Mouse (Mus musculus): ENCODE data around the gene Dmgdh. TPM values are rescaled to one million over a fixed set of nuclear protein-coding genes. Genes with fewer than 3 reads are reported as not detected.

The Dmgdh gene
- 0.63 and 2.1 TPM in 2 replicates for total RNA-seq (2012; rRNA removed)

- TF ChIP-seq ZNF384 (IDR thresholded peaks at IDR 0.05; ENCODE audit: low read depth, low read length) (no peak), CHD2 (IDR thresholded peaks at IDR 0.05; ENCODE audit: low read depth, low read length) (no peak), HCFC1 (IDR thresholded peaks at IDR 0.05; ENCODE audit: borderline replicate concordance, insufficient read depth, low read length) (no peak), ZC3H11A (IDR thresholded peaks at IDR 0.05; ENCODE audit: borderline replicate concordance, low read depth, low read length) (no peak), MAFK (IDR thresholded peaks at IDR 0.05; ENCODE audit: insufficient read depth, low read depth, low read length) (no peak)
- Histone ChIP-seq H3K9ac (ENCODE audit: insufficient read depth, low read depth, low read length, poor library complexity, severe bottlenecking) (0 out of 2 replicates have a peak within 1 kb of the TSS, but pooled peaks have one; percentile 50), H3K9me3 (ENCODE audit: control insufficient read depth, insufficient read depth, low read depth, low read length) (no peaks in the 10 kb centered on the region), H3K4me3 (ENCODE audit: insufficient read depth in 1 of 2, low read depth in 1 of 2, low read length in 2 of 2, poor library complexity in 1 of 2, severe bottlenecking in 1 of 2) (peak within 1 kb of the TSS; percentile 44 to 57), H3K4me1 (ENCODE audit: control insufficient read depth in 2 of 2, insufficient read depth in 2 of 2, low read length in 2 of 2, poor library complexity in 1 of 2) (no peaks in the 10 kb centered on the region), H3K36me3 (ENCODE audit: control insufficient read depth, insufficient read depth, low read length, poor library complexity, severe bottlenecking) (no peaks in the 10 kb centered on the region), H3K27ac (ENCODE audit: insufficient read depth, low read depth, low read length, poor library complexity, severe bottlenecking) (no peak within 1 kb of the TSS)
- in situ Hi-C loops (cut with MboI; ENCODE audit: low sequenced_read_pairs in 2 of 2, unreplicated experiment in 2 of 2): no loop called here
- no peak for DNase-seq (ENCODE audit: low read depth, low spot score)
These were observed at the start of gene Dmgdh, which contains the start of gene Bhmt2 for GRCm38 (mm10) chr13:93674131-93674561. Gene Dmgdh (plus strand): TSS chr13:93674433. Gene Bhmt2 (minus strand): TSS chr13:93674302.

- no peaks in the 10 kb centered on the region for H3K9me3 ChIP-seq (ENCODE audit: control insufficient read depth, insufficient read depth, low read depth, low read length)
- no peak overlapping the region for H3K9ac ChIP-seq (ENCODE audit: insufficient read depth, low read depth, low read length, poor library complexity, severe bottlenecking)
- no peak overlapping the region for H3K4me3 ChIP-seq (ENCODE audit: insufficient read depth in 1 of 2, low read depth in 1 of 2, low read length in 2 of 2, poor library complexity in 1 of 2, severe bottlenecking in 1 of 2)
- H3K4me1 ChIP-seq (ENCODE audit: control insufficient read depth in 2 of 2, insufficient read depth in 2 of 2, low read length in 2 of 2, poor library complexity in 1 of 2): no peaks in the 10 kb centered on the region
- DNase-seq (ENCODE audit: low read depth, low spot score): no peak
- H3K36me3 ChIP-seq (ENCODE audit: control insufficient read depth, insufficient read depth, low read length, poor library complexity, severe bottlenecking): no peaks in the 10 kb centered on the region
- in situ Hi-C loops (cut with MboI; ENCODE audit: low sequenced_read_pairs in 2 of 2, unreplicated experiment in 2 of 2): no loop called here
- no peak overlapping the region for H3K27ac ChIP-seq (ENCODE audit: insufficient read depth, low read depth, low read length, poor library complexity, severe bottlenecking)
- TF ChIP-seq CHD2 (IDR thresholded peaks at IDR 0.05; ENCODE audit: low read depth, low read length) (no peak), ZNF384 (IDR thresholded peaks at IDR 0.05; ENCODE audit: low read depth, low read length) (no peak), ZC3H11A (IDR thresholded peaks at IDR 0.05; ENCODE audit: borderline replicate concordance, low read depth, low read length) (no peak), HCFC1 (IDR thresholded peaks at IDR 0.05; ENCODE audit: borderline replicate concordance, insufficient read depth, low read length) (no peak)
These were observed 45.4 kb upstream of the Dmgdh start for GRCm38 (mm10) chr13:93628861-93629260.

GRCm38 (mm10) chr13:93630941-93631705 lies 43.1 kb upstream of the Dmgdh start:
- no peak overlapping the region for H3K27ac ChIP-seq (ENCODE audit: insufficient read depth, low read depth, low read length, poor library complexity, severe bottlenecking)
- no peak for TF ChIP-seq HCFC1 (IDR thresholded peaks at IDR 0.05; ENCODE audit: borderline replicate concordance, insufficient read depth, low read length)
- TF ChIP-seq ZNF384 (IDR thresholded peaks at IDR 0.05; ENCODE audit: low read depth, low read length): no peak
- no peak for TF ChIP-seq MAFK (IDR thresholded peaks at IDR 0.05; ENCODE audit: insufficient read depth, low read depth, low read length)
- TF ChIP-seq ZC3H11A (IDR thresholded peaks at IDR 0.05; ENCODE audit: borderline replicate concordance, low read depth, low read length): no peak
- no peak for TF ChIP-seq CHD2 (IDR thresholded peaks at IDR 0.05; ENCODE audit: low read depth, low read length)
- DNase-seq (ENCODE audit: low read depth, low spot score): no peak
- H3K36me3 ChIP-seq (ENCODE audit: control insufficient read depth, insufficient read depth, low read length, poor library complexity, severe bottlenecking): no peaks in the 10 kb centered on the region
- H3K9me3 ChIP-seq (ENCODE audit: control insufficient read depth, insufficient read depth, low read depth, low read length): no peaks in the 10 kb centered on the region
- in situ Hi-C loops (cut with MboI; ENCODE audit: low sequenced_read_pairs in 2 of 2, unreplicated experiment in 2 of 2): no loop called here
- no peak overlapping the region for H3K9ac ChIP-seq (ENCODE audit: insufficient read depth, low read depth, low read length, poor library complexity, severe bottlenecking)
- no peak overlapping the region for H3K4me3 ChIP-seq (ENCODE audit: insufficient read depth in 1 of 2, low read depth in 1 of 2, low read length in 2 of 2, poor library complexity in 1 of 2, severe bottlenecking in 1 of 2)
- H3K4me1 ChIP-seq (ENCODE audit: control insufficient read depth in 2 of 2, insufficient read depth in 2 of 2, low read length in 2 of 2, poor library complexity in 1 of 2): no peaks in the 10 kb centered on the region

- in situ Hi-C loops (cut with MboI; ENCODE audit: low sequenced_read_pairs in 2 of 2, unreplicated experiment in 2 of 2): no loop called here
- H3K9ac ChIP-seq (ENCODE audit: insufficient read depth, low read depth, low read length, poor library complexity, severe bottlenecking): no peak overlapping the region
- peaks cover 0 to 3% of the 10 kb centered on the region in 2 experiments; a peak in 1 of 4 replicates for H3K4me1 ChIP-seq (ENCODE audit: control insufficient read depth in 2 of 2, insufficient read depth in 2 of 2, low read length in 2 of 2, poor library complexity in 1 of 2)
- no peak overlapping the region for H3K4me3 ChIP-seq (ENCODE audit: insufficient read depth in 1 of 2, low read depth in 1 of 2, low read length in 2 of 2, poor library complexity in 1 of 2, severe bottlenecking in 1 of 2)
- TF ChIP-seq ZNF384 (IDR thresholded peaks at IDR 0.05; ENCODE audit: low read depth, low read length) (no peak), ZC3H11A (IDR thresholded peaks at IDR 0.05; ENCODE audit: borderline replicate concordance, low read depth, low read length) (no peak), HCFC1 (IDR thresholded peaks at IDR 0.05; ENCODE audit: borderline replicate concordance, insufficient read depth, low read length) (no peak), CHD2 (IDR thresholded peaks at IDR 0.05; ENCODE audit: low read depth, low read length) (no peak), MAFK (IDR thresholded peaks at IDR 0.05; ENCODE audit: insufficient read depth, low read depth, low read length) (no peak)
- H3K36me3 ChIP-seq (ENCODE audit: control insufficient read depth, insufficient read depth, low read length, poor library complexity, severe bottlenecking): no peaks in the 10 kb centered on the region
- H3K27ac ChIP-seq (ENCODE audit: insufficient read depth, low read depth, low read length, poor library complexity, severe bottlenecking): no peak overlapping the region
- DNase-seq (ENCODE audit: low read depth, low spot score): no peak
- H3K9me3 ChIP-seq (ENCODE audit: control insufficient read depth, insufficient read depth, low read depth, low read length): no peaks in the 10 kb centered on the region
These were observed 41.3 kb upstream of the Dmgdh start for GRCm38 (mm10) chr13:93632927-93633326.
